Mouse (Mus musculus): ENCODE results near the gene Myo7a.

The Myo7a gene

DNA sequence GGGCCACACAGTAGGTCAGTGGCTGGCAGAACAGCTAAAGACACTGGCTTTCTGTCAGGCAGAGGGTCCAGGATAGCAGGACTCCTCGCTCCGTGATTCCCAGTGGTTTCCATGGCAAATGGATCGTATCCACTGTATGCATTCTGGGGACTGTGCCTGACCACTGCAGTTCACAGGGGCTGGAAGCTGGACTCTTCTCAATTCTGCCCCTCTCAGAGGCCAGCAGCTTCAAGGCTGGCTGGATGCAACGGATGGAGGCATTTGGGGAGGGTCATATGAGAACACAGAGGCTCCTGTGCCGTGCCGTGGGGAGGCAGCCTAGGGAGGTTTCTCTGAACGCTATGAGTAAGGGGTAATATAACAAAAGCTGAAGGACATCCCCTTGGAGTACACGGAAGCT, 22.9 kb upstream of the Myo7a start:
- DNase-seq: no peak

- peak; percentile 29 for DNase-seq
Measured at GRCm38 (mm10) chr7:98141206-98141605, 21.9 kb upstream of the Myo7a start.

DNA sequence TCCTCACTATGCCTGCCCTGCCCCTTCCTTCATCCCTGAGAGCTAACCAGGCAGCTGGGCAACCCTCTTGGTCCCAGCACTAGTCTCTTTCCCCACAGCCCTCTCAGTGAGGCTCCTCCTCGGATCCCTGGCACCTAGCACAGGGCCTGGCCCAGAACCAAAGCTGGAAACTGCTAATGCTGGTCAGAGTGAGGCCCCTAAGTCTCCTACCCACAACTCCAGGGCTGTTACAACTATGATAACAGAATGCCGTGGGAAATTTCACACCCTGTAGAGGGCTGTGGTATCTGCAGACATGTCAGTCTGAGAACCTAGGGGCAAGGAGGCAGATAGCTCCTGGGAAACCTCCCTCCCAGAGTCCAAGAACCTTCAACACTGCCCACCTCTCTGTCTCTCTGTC, 21.3 kb upstream of the Myo7a start:
- no peak for DNase-seq

- no peak for DNase-seq
Measured at GRCm38 (mm10) chr7:98139216-98139615, 19.9 kb upstream of the Myo7a start.

DNA sequence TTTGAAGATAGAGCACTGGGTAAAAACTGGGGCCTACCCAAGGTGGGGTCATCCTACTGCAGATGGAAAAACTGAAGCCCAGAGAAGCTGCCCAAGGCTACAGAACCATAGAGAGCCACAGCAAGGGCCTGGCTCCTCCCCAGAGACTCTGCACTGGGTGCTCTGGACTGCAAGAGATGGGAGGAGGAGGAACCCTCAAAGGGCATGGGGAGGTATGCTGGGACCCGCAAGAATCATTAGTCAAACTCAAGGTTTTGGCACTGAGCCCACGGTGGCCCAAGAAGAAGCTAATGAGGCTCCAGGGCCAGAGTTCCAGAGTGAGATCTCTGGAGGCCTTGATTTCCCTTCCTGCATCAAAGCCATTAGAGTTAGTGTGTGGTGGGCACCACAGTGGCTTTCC, 18.7 kb upstream of the Myo7a start:
- DNase-seq: no peak

- DNase-seq: no peak
Measured at GRCm38 (mm10) chr7:98137583-98137982, 18.3 kb upstream of the Myo7a start.

DNA sequence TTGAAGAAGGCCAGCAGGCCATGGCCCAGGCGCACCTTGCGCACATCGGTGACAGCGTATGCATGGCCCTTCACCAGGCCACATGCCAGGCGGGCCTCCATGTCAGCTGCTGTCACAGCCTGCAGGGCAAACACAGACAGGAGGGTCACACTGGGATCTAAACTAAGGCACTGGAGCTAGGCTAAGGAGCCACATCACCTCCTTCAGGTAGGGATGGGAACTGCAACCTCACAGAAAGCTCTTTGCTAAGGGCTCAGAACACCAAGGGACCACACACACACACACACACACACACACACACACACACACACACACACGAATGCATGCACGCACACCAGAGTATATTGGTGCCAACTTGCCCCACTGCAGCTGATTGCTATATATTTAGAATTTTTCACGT, 12.4 kb upstream of the Myo7a start:
- DNase-seq: no peak

DNA sequence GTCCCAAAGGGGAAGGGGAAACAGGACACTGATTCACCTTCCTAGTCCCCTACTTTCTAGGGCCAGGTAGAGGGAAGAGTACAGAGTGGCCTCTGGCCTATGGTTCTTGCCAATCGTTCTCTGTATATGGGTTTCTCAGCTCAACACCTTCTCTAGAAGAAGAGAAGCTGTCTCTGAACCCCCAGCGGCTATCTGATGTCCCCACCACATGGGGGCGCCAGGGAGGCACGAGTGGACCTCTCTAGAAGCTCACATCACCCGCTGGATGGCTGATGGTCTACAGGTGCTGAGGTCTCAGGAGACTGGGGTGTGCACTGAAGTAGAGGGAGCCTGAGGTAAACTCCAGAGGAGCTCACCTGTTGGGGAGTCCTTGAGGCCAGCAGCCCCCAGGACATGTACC, 6.1 kb upstream of the Myo7a start:
- peak; percentile 51 for DNase-seq

GRCm38 (mm10) chr7:98124701-98125100, 5.4 kb upstream of the Myo7a start:
- no peak for DNase-seq

DNA sequence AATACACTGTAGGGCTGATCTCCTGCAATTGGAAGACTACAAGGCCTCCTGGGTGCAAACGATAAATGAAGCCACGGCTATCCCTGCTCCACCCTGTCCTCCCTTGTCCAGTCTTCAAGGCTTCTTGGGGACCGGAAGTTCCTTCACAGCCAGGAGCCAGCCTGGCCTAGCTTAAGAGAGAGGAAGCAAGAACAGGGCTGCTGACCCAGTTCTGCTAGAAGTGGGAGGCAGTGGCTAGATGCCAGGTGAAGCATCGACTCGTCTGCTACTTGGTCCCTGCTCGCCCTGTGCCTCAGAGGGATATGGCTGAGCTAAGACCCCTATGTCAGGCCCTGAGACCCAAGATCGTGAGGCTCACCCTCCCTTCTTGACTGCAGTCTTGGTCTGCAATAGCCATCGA, 2.3 kb upstream of the Myo7a start:
- no peak for DNase-seq

GRCm38 (mm10) chr7:98121241-98121640, 1.9 kb upstream of the Myo7a start:
- no peak for DNase-seq

- peak; percentile 80 for DNase-seq
Measured at GRCm38 (mm10) chr7:98120325-98120724, 1.0 kb upstream of the Myo7a start.

- DNase-seq: no peak
Measured at GRCm38 (mm10) chr7:98119961-98120232, 573 bp upstream of the Myo7a start.

GRCm38 (mm10) chr7:98117012-98117660, 2.2 kb downstream of the Myo7a start:
- DNase-seq: peak; percentile 78

GRCm38 (mm10) chr7:98114656-98115055, 4.7 kb downstream of the Myo7a start:
- no peak for DNase-seq

- no peak for DNase-seq
Measured at GRCm38 (mm10) chr7:98111233-98111632, 8.1 kb downstream of the Myo7a start.

DNA sequence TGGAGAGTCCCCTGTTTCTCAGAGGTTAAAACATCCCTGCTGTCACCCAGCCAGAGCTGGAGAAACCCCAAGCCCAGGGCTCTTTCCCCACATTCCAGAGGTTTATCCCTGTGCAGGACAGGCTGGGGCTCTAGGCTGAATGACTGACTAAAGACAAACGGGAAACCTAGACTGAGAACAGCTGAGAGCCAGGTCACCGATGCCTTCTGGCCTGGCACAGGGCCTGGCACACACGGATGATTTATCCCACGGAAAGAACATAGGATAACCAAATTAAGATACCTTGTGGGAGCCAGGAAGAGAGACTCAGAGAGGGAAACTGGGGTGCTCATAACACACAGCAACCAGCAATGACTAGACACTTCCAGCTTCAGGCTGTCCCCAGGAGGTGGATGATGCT, 9.6 kb downstream of the Myo7a start:
- DNase-seq: no peak

- no peak for DNase-seq
Measured at GRCm38 (mm10) chr7:98108636-98109430, 10.5 kb downstream of the Myo7a start.

DNA sequence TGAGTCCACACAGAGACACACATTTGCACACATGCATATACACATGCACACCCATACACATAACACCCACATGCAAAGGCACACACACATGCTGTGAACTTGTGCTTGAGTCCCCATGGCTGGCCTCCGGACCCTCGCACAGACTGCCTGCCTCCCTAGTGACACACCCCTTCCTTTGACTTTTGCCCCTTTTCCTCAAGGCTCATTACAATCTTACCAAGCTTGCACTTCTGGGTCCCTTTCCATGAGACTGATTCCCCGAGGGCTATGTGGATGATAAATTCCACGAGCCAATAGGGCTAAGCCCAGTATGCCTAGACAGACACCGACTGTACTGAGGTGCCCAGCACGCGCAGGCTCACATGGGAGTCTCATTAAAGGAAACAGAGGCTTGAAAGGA, 13.1 kb downstream of the Myo7a start:
- no peak for DNase-seq

- DNase-seq: no peak
Measured at GRCm38 (mm10) chr7:98104481-98105435, 14.6 kb downstream of the Myo7a start.

- no peak for DNase-seq
Measured at GRCm38 (mm10) chr7:98103942-98104292, 15.4 kb downstream of the Myo7a start.

- DNase-seq: peak; percentile 91
Measured at GRCm38 (mm10) chr7:98103002-98103941, 16.1 kb downstream of the Myo7a start.

DNA sequence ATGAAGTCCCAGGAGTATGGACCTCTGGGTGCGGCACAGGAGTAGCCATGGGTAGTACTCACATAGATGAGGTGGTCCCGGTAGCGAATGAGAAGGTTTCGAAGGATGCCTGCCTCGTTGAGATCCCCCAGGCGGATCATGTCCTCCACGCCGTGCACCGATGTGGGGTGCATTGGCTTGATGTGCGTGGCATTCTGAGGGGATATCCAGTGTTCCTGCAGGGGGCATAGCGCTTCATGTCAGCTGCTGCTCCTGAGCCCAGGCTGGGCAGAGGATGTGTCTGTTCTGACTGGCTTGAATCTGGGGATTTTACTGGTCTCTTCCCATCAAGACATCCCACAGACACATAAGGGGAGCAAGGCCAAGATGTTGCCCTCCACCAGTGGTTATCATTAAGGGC, 16.8 kb downstream of the Myo7a start:
- no peak for DNase-seq

All from lung, postnatal 14 days (tissue).